Mouse (Mus musculus) CD4-positive, CD25-positive, alpha-beta regulatory T cell, adult 4 months (primary cell): ENCODE data around the gene Larp1. TPM values are rescaled to one million over a fixed set of nuclear protein-coding genes. Genes with fewer than 3 reads are reported as not detected.
A peak's percentile ranks its signal among the peaks of the same experiment; 100 is the strongest.

Experiments used
- ATAC-seq: one replicate; pipeline ENCODE4 v1.8.0; 2017
- polyA plus RNA-seq, 2 experiments: library from polyadenylated mRNA; unstranded; fragments of 100-300 nt; shearing (Covaris generic); gene quantifications; one replicate each; pipeline ENCODE4 v1.2.1; 2017

Gene Larp1
- polyA plus RNA-seq, 2 experiments from 2014 or later: 27.0 to 36.1 TPM

DNA sequence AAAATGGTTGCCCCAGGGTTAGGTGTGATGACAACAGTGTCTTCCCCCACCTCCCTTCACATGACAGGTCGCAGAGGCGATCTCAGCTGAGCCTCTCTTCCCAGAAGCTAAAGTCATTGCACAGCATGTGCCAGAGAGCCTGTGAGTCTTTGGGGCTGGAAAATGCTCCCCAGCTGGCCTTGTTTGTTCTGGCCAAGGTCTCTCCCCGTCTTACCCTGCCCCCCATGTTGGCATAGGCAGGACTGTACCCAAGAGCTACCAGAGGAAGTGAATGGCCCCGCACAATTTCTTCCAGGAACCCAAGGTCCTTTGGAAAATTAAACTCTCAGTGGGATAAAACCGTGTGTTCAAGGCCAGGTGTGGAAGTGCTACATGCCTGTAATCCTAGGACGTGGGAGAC is 5.1 kb upstream of the Larp1 start:
- ATAC-seq: no peak

DNA sequence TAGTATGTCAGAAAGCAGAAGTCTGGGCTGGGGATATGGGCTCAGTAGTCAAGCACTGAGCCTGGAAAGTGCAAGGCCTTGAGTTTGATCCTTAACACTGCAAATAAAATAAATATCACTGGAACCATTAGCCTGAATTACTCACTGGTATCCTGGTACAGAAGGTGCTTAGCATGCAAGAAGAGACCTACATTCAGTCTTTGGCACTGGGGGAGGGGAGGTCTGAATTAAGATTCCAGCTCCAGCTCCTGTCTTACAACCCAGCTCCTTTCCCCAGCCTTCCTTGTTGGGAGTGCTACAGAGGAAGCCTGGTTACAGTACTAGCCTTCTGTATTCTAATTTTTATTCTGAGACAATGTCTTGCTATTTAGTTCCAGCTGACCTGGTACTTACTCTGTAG is 3.8 kb upstream of the Larp1 start:
- ATAC-seq: no peak

DNA sequence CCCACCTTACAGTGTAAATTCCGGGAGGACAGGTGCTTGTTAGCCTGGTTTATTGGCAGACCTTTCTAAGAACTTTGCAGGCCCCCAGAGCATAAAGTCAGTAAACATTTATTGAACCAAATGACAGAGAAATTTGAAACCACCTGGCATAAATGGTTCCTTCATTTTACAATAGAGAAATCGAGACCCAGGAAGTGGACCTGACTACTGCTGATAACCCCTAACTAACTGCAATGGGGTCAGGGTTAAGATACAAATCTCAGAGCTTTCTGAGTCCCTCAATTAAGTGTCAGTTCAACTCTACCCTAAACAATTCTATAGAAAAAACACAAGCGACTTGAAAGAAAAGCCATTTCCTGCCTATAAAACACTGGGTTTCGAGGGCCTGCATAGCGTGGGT is 851 bp upstream of the Larp1 start:
- peak; percentile 25 for ATAC-seq

DNA sequence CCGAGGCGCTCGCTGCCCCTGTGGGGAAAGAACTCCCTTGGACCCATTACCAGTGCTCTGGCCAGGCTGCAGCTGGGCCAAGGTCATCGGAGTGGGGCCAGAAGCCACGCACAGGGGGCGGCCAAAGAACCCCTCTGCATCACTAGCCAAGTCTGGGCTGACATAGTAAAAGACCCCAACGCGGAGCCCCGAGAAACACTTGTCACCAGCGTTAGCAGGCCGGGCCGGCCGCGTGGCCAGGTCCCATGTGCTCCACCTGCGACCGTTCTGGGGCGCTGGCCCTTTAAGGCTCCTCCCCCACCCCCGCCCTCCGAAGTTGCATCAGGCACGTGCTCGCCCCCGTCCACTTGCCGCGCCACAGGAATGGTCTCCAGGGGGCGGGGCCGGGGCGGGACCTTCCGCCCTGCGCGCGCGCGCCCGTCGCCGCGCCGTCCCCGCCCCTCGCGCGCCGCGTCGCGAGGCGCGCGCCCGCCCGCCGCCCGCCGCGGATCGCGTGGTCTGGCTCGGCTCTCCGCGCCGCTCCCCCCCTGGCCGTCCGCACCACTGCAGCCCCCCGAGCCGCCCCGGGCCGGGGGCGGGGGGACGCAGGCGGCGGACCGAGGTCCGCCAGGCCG is 320 bp upstream of the Larp1 start:
- peak; percentile 70 for ATAC-seq

- peak; percentile 38 for ATAC-seq
Measured at GRCm38 (mm10) chr11:58009516-58010141, 765 bp downstream of the Larp1 start.

DNA sequence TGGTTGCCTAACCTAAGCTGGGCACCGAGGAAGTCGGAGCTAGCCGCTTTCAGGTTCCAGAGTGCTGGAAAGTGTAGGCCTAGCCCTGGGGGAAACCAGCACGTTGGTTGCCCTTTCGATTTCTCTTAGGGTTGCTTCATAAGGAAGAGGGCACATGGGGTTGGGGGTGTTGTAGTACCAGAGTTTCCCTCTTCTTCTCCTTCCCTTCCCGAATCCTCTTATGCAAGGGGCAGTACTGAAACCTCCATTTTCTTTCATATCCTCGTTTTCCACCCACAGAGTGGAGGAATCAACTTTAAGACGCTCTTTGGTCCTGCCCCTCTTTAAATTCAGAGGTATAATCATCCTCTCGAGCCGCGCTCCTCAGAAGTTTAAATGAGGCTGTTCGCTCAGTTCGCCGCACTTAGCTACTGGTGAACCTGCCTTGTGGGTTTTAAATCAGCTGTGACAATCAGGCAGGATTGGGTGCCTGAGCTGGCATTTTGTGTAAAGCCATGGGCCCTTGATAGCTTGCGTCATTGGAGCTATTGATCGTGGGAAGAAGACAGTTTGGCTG is 1.4 kb downstream of the Larp1 start:
- peak; percentile 47 for ATAC-seq

DNA sequence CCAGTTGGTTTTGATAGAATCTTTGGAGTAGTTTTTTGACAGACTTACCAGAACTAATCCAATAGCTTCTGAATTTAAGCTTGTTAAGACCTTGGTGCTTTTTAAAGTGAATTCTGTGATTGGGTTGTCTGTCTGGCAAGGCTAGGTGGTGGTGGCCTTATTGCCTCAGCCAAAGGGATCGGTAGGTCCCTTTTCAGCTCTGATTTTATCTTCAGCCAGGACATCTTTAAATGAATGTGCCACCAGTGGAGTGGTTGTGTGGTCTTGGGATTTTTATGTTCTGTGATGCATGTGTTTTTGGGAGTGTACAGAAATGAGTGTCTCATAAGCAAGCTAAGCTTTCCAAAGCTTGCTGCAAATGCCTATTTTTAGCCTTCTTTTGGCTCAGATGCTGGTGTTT is 2.1 kb downstream of the Larp1 start:
- no peak for ATAC-seq

GRCm38 (mm10) chr11:58011813-58012212 is 2.9 kb downstream of the Larp1 start:
- ATAC-seq: no peak

GRCm38 (mm10) chr11:58012674-58013073 is 3.8 kb downstream of the Larp1 start:
- no peak for ATAC-seq

DNA sequence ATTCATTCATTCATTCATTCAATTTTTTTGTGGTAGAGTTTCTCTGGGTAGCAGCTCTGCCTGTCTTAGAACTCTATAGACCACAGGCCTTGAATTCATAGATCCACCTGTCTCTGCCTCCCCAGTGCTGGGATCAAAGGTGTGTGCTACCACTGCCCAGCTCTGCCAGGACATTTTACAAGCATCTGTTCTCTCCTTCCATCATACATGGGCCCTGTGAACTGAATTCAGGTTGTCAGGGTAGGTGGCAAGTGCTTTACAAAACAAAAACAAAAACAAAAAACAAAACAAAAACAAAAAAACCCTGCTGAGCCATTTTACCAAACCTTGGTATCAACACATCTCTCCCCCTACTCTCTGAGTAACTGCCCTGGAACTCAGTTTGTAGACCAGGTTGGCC is 4.2 kb downstream of the Larp1 start:
- no peak for ATAC-seq

DNA sequence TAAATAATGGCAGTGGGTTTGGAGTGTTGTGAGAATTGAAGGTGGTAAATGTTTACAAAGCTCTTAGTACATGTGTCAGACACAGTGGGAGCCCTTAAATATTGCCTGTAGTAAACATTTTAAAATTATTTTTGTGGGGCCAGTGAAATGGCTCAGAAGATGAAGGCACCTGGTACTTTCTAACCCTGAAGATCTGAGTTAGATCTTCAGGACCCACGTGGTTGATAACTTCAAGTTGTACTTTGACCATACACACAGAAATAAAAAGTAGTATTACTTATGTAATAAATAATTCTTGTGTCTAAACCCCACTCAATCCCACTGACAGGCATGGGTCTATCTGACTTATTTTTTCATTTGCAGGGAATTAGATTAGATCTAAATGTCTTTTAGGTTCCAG is 5.7 kb downstream of the Larp1 start:
- no peak for ATAC-seq

DNA sequence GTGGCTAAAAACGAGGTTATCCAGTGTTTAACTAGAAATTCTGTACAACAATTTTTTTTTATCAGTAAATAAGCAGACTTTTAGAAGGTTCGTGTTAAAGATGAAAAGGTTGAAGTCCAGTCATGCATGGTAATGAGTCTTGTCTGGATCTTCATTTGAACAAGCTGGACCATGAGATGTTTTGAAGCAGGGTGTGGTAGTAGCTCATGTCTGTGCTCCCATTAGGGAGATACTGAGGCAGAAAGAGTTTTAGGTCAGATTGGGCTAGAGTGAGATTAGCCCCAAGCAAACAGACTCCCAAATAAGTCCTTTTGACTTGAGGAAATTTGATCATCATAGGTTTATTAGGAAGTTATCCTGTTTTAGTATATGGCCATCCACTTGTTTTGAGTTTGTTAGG is 6.5 kb downstream of the Larp1 start:
- no peak for ATAC-seq

GRCm38 (mm10) chr11:58016371-58016770 is 7.5 kb downstream of the Larp1 start:
- ATAC-seq: no peak

DNA sequence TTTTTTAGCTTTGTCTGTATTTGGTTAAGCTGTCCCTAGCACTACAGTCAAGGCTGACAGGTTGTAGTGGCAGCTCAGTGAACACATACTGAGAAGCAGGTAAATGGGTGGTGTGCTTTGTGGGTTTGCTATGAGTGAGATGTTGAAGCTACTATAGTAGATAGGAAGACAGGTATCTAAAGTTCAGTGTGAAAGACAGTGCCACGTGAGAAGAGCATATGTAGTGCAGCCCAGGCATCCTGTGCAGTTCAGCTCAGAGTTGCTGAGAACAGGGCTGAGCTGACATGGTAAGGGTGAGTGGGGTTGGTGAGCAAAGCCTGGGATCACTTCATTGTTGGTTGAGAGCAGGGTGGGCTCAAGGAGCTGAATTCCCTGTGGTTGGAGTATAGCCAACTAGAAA is 8.6 kb downstream of the Larp1 start:
- ATAC-seq: peak; percentile 53

GRCm38 (mm10) chr11:58018287-58018686 is 9.4 kb downstream of the Larp1 start:
- ATAC-seq: peak; percentile 45

- peak; percentile 37 for ATAC-seq
Measured at GRCm38 (mm10) chr11:58018701-58019100, 9.8 kb downstream of the Larp1 start.

GRCm38 (mm10) chr11:58021095-58021494 is 12.2 kb downstream of the Larp1 start:
- ATAC-seq: no peak

DNA sequence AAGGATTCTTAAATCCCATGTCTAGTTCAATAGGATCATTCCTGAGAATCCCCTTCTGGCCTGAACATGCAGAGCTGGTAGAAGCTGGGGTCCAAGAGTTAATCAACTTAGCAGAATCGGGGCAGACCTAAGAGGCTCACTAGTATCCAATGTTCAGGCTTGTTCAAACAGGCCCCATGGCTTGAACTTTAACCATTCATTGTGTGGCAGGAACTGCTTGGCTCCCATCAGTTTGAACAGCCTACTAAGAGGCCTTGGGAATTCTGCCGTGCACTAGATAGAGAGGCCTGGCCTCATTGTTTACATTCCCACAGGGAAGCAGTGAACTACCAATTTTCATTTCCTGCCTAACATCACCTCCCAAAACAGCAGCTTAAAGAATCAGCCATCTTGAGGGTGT is 12.8 kb downstream of the Larp1 start:
- ATAC-seq: no peak

- no peak for ATAC-seq
Measured at GRCm38 (mm10) chr11:58024271-58024670, 15.4 kb downstream of the Larp1 start.

GRCm38 (mm10) chr11:58024671-58025070 is 15.8 kb downstream of the Larp1 start:
- ATAC-seq: no peak

GRCm38 (mm10) chr11:58025881-58026280 is 17.0 kb downstream of the Larp1 start:
- ATAC-seq: no peak

DNA sequence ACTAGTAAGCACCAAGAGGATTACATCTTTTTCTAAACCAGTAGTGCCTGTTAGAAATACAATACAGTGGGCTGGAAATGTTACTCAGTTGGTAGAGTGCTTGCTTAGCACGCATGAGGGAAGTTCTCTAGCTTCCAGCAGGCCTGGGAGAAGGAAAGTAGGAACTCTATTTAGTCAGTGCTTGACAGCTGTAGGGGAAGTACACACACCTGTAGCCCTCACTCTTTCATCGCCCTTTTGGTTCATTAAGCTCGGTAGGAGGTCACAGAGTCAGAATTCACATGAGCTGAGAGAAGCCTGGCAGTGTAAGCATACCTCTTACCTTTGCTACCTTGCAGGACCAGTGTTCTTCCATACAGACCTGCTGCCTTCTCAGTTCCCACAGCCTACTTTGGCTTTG is 17.5 kb downstream of the Larp1 start:
- no peak for ATAC-seq

- no peak for ATAC-seq
Measured at GRCm38 (mm10) chr11:58026860-58027259, 18.0 kb downstream of the Larp1 start.

DNA sequence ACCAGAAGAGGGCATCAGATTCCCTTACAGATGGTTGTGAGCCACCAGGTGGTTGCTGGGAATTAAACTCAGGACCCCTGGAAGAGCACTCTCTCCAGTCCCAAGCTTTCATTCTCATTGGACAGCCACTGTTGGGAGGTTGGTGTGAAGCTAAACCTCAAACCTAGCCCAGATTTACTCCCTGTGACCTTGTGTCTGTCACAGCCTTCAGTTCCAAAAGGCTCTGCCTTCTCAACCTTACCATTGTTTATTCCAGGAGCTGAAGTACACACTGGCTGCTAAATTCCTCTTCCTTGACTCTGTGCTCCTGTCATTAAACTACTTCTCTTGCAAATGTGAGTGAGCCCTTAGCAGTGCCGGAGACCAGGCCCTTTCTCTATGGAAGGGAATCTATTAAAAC is 20.1 kb downstream of the Larp1 start:
- no peak for ATAC-seq

- ATAC-seq: no peak
Measured at GRCm38 (mm10) chr11:58029869-58030268, 21.0 kb downstream of the Larp1 start.
